Mouse (Mus musculus) E14TG2a.4 (cell line): ENCODE measurements around the gene Gm884.
"Not testable (repeated sequence)": the region's sequence is repeated elsewhere in the genome, so short reads cannot be mapped to it uniquely, and the experiment has no call there.

ENCODE experiments used
- H3K27me3 ChIP-seq: 2 replicates; pipeline ENCODE4 v1.6.1; 2014; ENCODE audit warnings: low read length, control low read depth; ENCODE audit not compliant: insufficient read depth
- H3K36me3 ChIP-seq: 2 replicates; pipeline ENCODE4 v1.6.1; 2014; ENCODE audit warnings: low read length, control low read depth; ENCODE audit not compliant: insufficient read depth
- H3K4me1 ChIP-seq: replicated peaks from 2 replicates; pipeline ENCODE4 v1.6.1; 2014; ENCODE audit warnings: low read depth, low read length, control low read depth
- H3K4me3 ChIP-seq: replicated peaks from 2 replicates; pipeline ENCODE4 v1.5.1; 2014; ENCODE audit warnings: mild to moderate bottlenecking, low read length
- H3K9me3 ChIP-seq: 2 replicates; pipeline ENCODE4 v1.6.1; 2014; ENCODE audit warnings: low read length, control low read depth
- CTCF ChIP-seq: conservative IDR thresholded peaks from 2 replicates; pipeline ENCODE4 v1.5.1; 2014; ENCODE audit warnings: low read length
- NANOG ChIP-seq: IDR thresholded peaks from 2 replicates; pipeline ENCODE4 v1.6.1; 2014; ENCODE audit warnings: borderline replicate concordance, low read length, mixed read lengths
- POU5F1 ChIP-seq: IDR thresholded peaks from 2 replicates; pipeline ENCODE4 v1.6.1; 2014; ENCODE audit warnings: low read length, borderline replicate concordance

Gm884 gene

GRCm38 (mm10) chr11:103578339-103578738 lies 42.6 kb downstream of the Gm884 start:
- Histone ChIP-seq H3K9me3 (peaks cover 58% of the 10 kb centered on the region), H3K27me3 (no peaks in the 10 kb centered on the region), H3K4me1 (no peaks in the 10 kb centered on the region), H3K36me3 (no peaks in the 10 kb centered on the region), H3K4me3 (no peak overlapping the region)
- no peak for TF ChIP-seq NANOG
- TF ChIP-seq POU5F1 = no peak
- TF ChIP-seq CTCF = no peak

- Histone ChIP-seq H3K36me3 (no peaks in the 10 kb centered on the region), H3K9me3 (peaks cover 20% of the 10 kb centered on the region), H3K4me1 (no peaks in the 10 kb centered on the region), H3K4me3 (no peak overlapping the region), H3K27me3 (no peaks in the 10 kb centered on the region)
- TF ChIP-seq POU5F1 (no peak), NANOG (no peak), CTCF (no peak)
Measured at GRCm38 (mm10) chr11:103556021-103556420, 64.9 kb downstream of the Gm884 start.

- H3K9me3 ChIP-seq = not testable (repeated sequence)
Measured at GRCm38 (mm10) chr11:103534973-103535372, 86.0 kb downstream of the Gm884 start.

DNA sequence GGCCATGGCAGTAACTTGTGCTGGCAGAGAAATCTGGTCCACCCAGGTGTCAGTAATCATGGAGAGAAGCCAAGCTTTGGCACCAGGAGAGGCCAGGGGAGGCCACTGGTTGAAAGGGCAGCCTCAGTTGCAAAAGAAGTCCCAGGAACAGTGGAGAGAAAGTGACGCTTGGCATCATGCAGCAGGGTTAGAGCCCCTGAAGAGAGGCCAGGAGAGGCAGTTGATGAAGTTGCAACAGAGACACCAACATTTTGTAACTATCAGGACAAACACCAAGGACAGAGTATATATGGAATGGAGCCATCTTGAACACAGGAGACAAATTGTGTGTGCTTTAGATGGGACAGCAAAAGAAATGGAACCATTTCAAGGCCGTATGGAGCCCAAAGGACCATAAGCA lies 108.8 kb downstream of the Gm884 start:
- no peaks in the 10 kb centered on the region; the same call in 1 of the 2 replicates for H3K4me1 ChIP-seq
- TF ChIP-seq NANOG = no peak
- no peaks in the 10 kb centered on the region for H3K36me3 ChIP-seq

More at GRCm38 (mm10) chr11:103534973-103535372, 86.0 kb downstream of the Gm884 start:
- not testable (repeated sequence) for H3K4me3 ChIP-seq, H3K4me1 ChIP-seq, H3K36me3 ChIP-seq, H3K27me3 ChIP-seq

GRCm38 (mm10) chr11:103504497-103504896 lies 116.4 kb downstream of the Gm884 start, which contains the start of gene Lrrc37a:
Gene Lrrc37a (minus strand): TSS chr11:103504597.
- Histone ChIP-seq H3K36me3 (no peaks in the 10 kb centered on the region), H3K4me3 (no peak within 1 kb of the TSS)
- no peak for TF ChIP-seq CTCF
- TF ChIP-seq NANOG = no peak

More for the DNA sequence above, 108.8 kb downstream of the Gm884 start:
- H3K9me3 ChIP-seq = peaks cover 20% of the 10 kb centered on the region
- no peak overlapping the region for H3K4me3 ChIP-seq
- no peaks in the 10 kb centered on the region for H3K27me3 ChIP-seq

More at GRCm38 (mm10) chr11:103504497-103504896, 116.4 kb downstream of the Gm884 start, which contains the start of gene Lrrc37a:
- Histone ChIP-seq H3K9me3 (peaks cover 19% of the 10 kb centered on the region), H3K4me1 (no peaks in the 10 kb centered on the region; the same call in 1 of the 2 replicates), H3K27me3 (0 out of 2 replicates have a peak, but pooled peaks cover 10% of the 10 kb centered on the region)
